In genomic region chrX:12000620-12001019, GRCm38 (mm10) we compare ENCODE assay signal across 16 mouse cellular contexts.
A peak's percentile ranks its signal among the peaks of the same experiment; 100 is the strongest.
DNase-seq lines count a peak whose midpoint lies in the region; ATAC-seq and TF ChIP-seq lines count a peak whose summit lies in the region.
"Had no signal": no experiment of that assay in that cellular context is flagged by ENCODE, and none has a peak within 500 bp of the region (broad histone marks: within the 10 kb centered on the region; RNA-seq: fewer than 3 reads in every experiment).

No protein-coding gene starts in this region.

- peaks cover 32% of the 10 kb centered on the region for H3K27me3 ChIP-seq in neural tube, embryonic 11.5 days (ENCODE audit: control insufficient read depth, insufficient read depth, low read length)
- H3K27me3 ChIP-seq in neural tube, embryonic 15.5 days (replicated peaks), result peaks cover 62% of the 10 kb centered on the region
- H3K27me3 ChIP-seq in limb, embryonic 14.5 days (ENCODE audit: control insufficient read depth, insufficient read depth, low read length), result peaks cover 23% of the 10 kb centered on the region

- H3K4me3 ChIP-seq in neural tube, embryonic 11.5 days (ENCODE audit: low read depth, low read length), result no peak overlapping the region
- no peak overlapping the region for H3K4me3 ChIP-seq in neural tube, embryonic 15.5 days (replicated peaks)
- no peak overlapping the region for H3K4me3 ChIP-seq in limb, embryonic 14.5 days (replicated peaks; ENCODE audit: low read length)
- H3K4me3 ChIP-seq: kidney, embryonic 15.5 days; left cerebral cortex, adult 2 months had no signal

- no peaks in the 10 kb centered on the region for H3K9me3 ChIP-seq in neural tube, embryonic 11.5 days (ENCODE audit: control insufficient read depth, low read length)
- H3K9me3 ChIP-seq in neural tube, embryonic 15.5 days (replicated peaks), result no peaks in the 10 kb centered on the region
- no peaks in the 10 kb centered on the region for H3K9me3 ChIP-seq in limb, embryonic 14.5 days (ENCODE audit: control insufficient read depth, low read length)
- H3K9me3 ChIP-seq: kidney, embryonic 15.5 days had no signal

- DNase-seq in embryo, embryonic 11 days, result peak; percentile 23
- DNase-seq in embryo, embryonic 9.5 days (ENCODE audit: extremely low spot score), result no peak
- no peak for DNase-seq in neural tube, embryonic 11.5 days (ENCODE audit: low spot score)
- no peak for DNase-seq in limb, embryonic 14.5 days (ENCODE audit: low spot score)
- no peak for DNase-seq in urinary bladder, postnatal 10 days (ENCODE audit: low spot score)
- DNase-seq in left cerebral cortex, adult 8-10 months (ENCODE audit: low spot score in 2 of 2), result no peak
- DNase-seq: adrenal gland, adult 8-10 months; cerebellum, adult 9-10 months; heart, adult 18-20 months; heart, postnatal 10 days had no signal

- 5% methylated on average over 13 of the region's 13 CpGs for WGBS in neural tube, embryonic 11.5 days
- 17% methylated on average over 13 of the region's 13 CpGs for WGBS in neural tube, embryonic 15.5 days
- WGBS in limb, embryonic 14.5 days, result 14% methylated on average over 13 of the region's 13 CpGs

- H3K36me3 ChIP-seq in neural tube, embryonic 11.5 days (ENCODE audit: control insufficient read depth, insufficient read depth, low read length), result no peaks in the 10 kb centered on the region
- no peaks in the 10 kb centered on the region for H3K36me3 ChIP-seq in neural tube, embryonic 15.5 days
- no peaks in the 10 kb centered on the region for H3K36me3 ChIP-seq in limb, embryonic 14.5 days (ENCODE audit: control insufficient read depth, insufficient read depth, low read length)
- H3K36me3 ChIP-seq: kidney, embryonic 15.5 days had no signal

- H3K4me1 ChIP-seq in neural tube, embryonic 11.5 days (ENCODE audit: control insufficient read depth, insufficient read depth, low read length), result peaks cover 18% of the 10 kb centered on the region; the same call in 1 of the 2 replicates
- peaks cover 47% of the 10 kb centered on the region for H3K4me1 ChIP-seq in neural tube, embryonic 15.5 days
- peaks cover 39% of the 10 kb centered on the region for H3K4me1 ChIP-seq in limb, embryonic 14.5 days (ENCODE audit: control insufficient read depth, insufficient read depth, low read length)

- H3K27ac ChIP-seq in neural tube, embryonic 11.5 days (ENCODE audit: low read depth, low read length), result peak overlapping the region; percentile 68
- H3K27ac ChIP-seq in neural tube, embryonic 15.5 days (replicated peaks), result no peak overlapping the region
- H3K27ac ChIP-seq in limb, embryonic 14.5 days (replicated peaks; ENCODE audit: low read depth, low read length), result no peak overlapping the region
- H3K27ac ChIP-seq: kidney, embryonic 15.5 days; left cerebral cortex, adult 2 months; liver, embryonic 14.5 days had no signal

- H3K4me2 ChIP-seq in neural tube, embryonic 11.5 days (ENCODE audit: low read depth), result no peak overlapping the region
- H3K4me2 ChIP-seq in neural tube, embryonic 15.5 days, result no peak overlapping the region
- H3K4me2 ChIP-seq in limb, embryonic 14.5 days (replicated peaks; ENCODE audit: low read depth, low read length, severe bottlenecking), result peak overlapping the region; percentile 7; the same call in 1 of the 2 replicates

- no peak for ATAC-seq in neural tube, embryonic 11.5 days (ENCODE audit: insufficient read depth, low FRiP score, low TSS enrichment)
- ATAC-seq in neural tube, embryonic 15.5 days (ENCODE audit: low FRiP score), result no peak
- no peak; the same call in 1 of the 2 replicates for ATAC-seq in limb, embryonic 14.5 days (ENCODE audit: low FRiP score, low read depth)
- ATAC-seq in frontal cortex, adult (ENCODE audit: low TSS enrichment), result no peak
- ATAC-seq: lung, postnatal 0 days had no signal

- no peak overlapping the region; the same call in 1 of the 2 replicates for H3K9ac ChIP-seq in neural tube, embryonic 11.5 days (ENCODE audit: low read length)
- no peak overlapping the region for H3K9ac ChIP-seq in neural tube, embryonic 15.5 days (replicated peaks)
- H3K9ac ChIP-seq in limb, embryonic 14.5 days (ENCODE audit: low read depth, low read length, severe bottlenecking), result no peak overlapping the region
- H3K9ac ChIP-seq: kidney, embryonic 15.5 days; liver, embryonic 14.5 days had no signal

- TF ChIP-seq POLR2A in limb, embryonic 14.5 days (IDR thresholded peaks at IDR 0.05; ENCODE audit: borderline replicate concordance, extremely low read depth, insufficient read depth, insufficient read length), result no peak
